Mouse (Mus musculus) lung, postnatal 0 days (tissue): ENCODE results near the gene Cfap97d2. TPM values are rescaled to one million over a fixed set of nuclear protein-coding genes. Genes with fewer than 3 reads are reported as not detected.

Experiments
- ATAC-seq: fragments of 200-750 bp; cut with Nextera tagmentation; 2 replicates; pipeline ENCODE4 v1.8.0; 2017; ENCODE audit warnings: moderate library complexity
- DNase-seq: peaks from one replicate; pipeline ENCODE4 v3.0.0-alpha.2; 2016; ENCODE audit warnings: low spot score
- H3K27ac ChIP-seq: fragments of 300-500 bp; sonication (generic); 2 replicates; pipeline ENCODE4 v1.5.1; 2014; ENCODE audit warnings: antibody characterized with exemption, mild to moderate bottlenecking, low read length, mixed read lengths
- H3K27me3 ChIP-seq: fragments of 300-500 bp; sonication (generic); replicated peaks from 2 replicates; pipeline ENCODE4 v1.6.1; 2014; ENCODE audit warnings: low read length, mixed read lengths; ENCODE audit not compliant: insufficient read depth
- H3K36me3 ChIP-seq: fragments of 300-500 bp; sonication (generic); 2 replicates; pipeline ENCODE4 v1.6.1; 2014; ENCODE audit warnings: low read length, mixed read lengths; ENCODE audit not compliant: insufficient read depth
- H3K4me1 ChIP-seq: fragments of 300-500 bp; sonication (generic); 2 replicates; pipeline ENCODE4 v1.6.1; 2014; ENCODE audit warnings: antibody characterized with exemption, low read depth, low read length, mixed read lengths; ENCODE audit not compliant: insufficient read depth
- H3K4me2 ChIP-seq: fragments of 300-500 bp; sonication (generic); replicated peaks from 2 replicates; pipeline ENCODE4 v1.6.1; 2014; ENCODE audit warnings: low read depth, mild to moderate bottlenecking, low read length, moderate library complexity, mixed read lengths
- H3K4me3 ChIP-seq: fragments of 300-500 bp; sonication (generic); 2 replicates; pipeline ENCODE4 v1.5.1; 2014; ENCODE audit warnings: low read depth, low read length
- H3K9ac ChIP-seq: fragments of 300-500 bp; sonication (generic); replicated peaks from 2 replicates; pipeline ENCODE4 v1.6.1; 2014; ENCODE audit warnings: low read depth, mild to moderate bottlenecking
- H3K9me3 ChIP-seq: fragments of 300-500 bp; sonication (generic); 2 replicates; pipeline ENCODE4 v1.6.1; 2016; ENCODE audit warnings: low read length, mixed read lengths
- CTCF ChIP-seq: IDR thresholded peaks from 2 replicates; pipeline ENCODE4 v1.5.1; 2016; ENCODE audit warnings: antibody characterized with exemption, mild to moderate bottlenecking
- EP300 ChIP-seq: IDR thresholded peaks from 2 replicates; pipeline ENCODE4 v1.6.1; 2016; ENCODE audit warnings: antibody characterized with exemption, mild to moderate bottlenecking, control low read depth
- WGBS: fragments of 180-500 bp; shearing (Covaris S2); extraction: QIAGEN DNeasy Blood & Tissue Kit; methylation state at CpG from one replicate; pipeline ENCODE4 v1.1.7; 2014; 5-methylcytosine and 5-hydroxymethylcytosine counted together
- polyA plus RNA-seq: library from polyadenylated mRNA; unstranded; fragments of >200 nt; fragmentation: Nextera tagmentation; extraction: Ambion mirVana; gene quantifications from 2 replicates; pipeline ENCODE4 v1.2.1, GENCODE M21; 2015

The Cfap97d2 gene
- polyA plus RNA-seq, 1 experiment from 2014 or later = 1.1 TPM

DNA sequence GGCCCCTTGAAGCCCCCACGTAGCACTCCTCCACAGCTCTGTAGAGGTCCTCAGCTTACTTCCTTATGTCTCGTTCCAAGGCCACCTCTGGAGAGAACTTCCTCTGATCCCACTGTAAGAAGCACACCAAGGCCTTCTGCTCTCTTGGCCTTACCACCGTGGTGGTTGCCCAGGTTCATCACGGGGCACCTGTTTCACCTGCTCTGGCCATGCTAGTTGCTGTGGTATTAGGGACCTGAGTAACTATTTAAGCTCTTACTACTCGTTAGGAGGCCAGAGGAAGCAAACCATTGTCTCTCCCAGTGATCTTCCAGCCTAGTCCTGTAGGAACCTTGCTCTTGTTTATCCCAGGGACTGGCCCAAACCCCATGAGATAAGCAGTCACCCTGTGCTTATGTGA, 1.2 kb downstream of the Cfap97d2 start:
- Histone ChIP-seq H3K4me1 (no peaks in the 10 kb centered on the region), H3K27ac (no peak overlapping the region), H3K27me3 (no peaks in the 10 kb centered on the region), H3K4me3 (no peak overlapping the region), H3K4me2 (no peak overlapping the region), H3K9ac (no peak overlapping the region), H3K9me3 (no peaks in the 10 kb centered on the region), H3K36me3 (no peaks in the 10 kb centered on the region)
- 79% methylated on average over 5 of the region's 5 CpGs for WGBS
- TF ChIP-seq CTCF (no peak), EP300 (no peak)
- DNase-seq = no peak
- no peak for ATAC-seq

GRCm38 (mm10) chr8:13708514-13708913, 2.8 kb downstream of the Cfap97d2 start:
- no peak overlapping the region for H3K9ac ChIP-seq
- TF ChIP-seq EP300 = no peak
- 89% methylated on average over 5 of the region's 5 CpGs for WGBS

GRCm38 (mm10) chr8:13718980-13719379, 13.3 kb downstream of the Cfap97d2 start:
- Histone ChIP-seq H3K4me2 (no peak overlapping the region), H3K36me3 (no peaks in the 10 kb centered on the region), H3K4me1 (no peaks in the 10 kb centered on the region), H3K27me3 (no peaks in the 10 kb centered on the region), H3K9ac (no peak overlapping the region), H3K27ac (no peak overlapping the region), H3K9me3 (no peaks in the 10 kb centered on the region), H3K4me3 (no peak overlapping the region)
- TF ChIP-seq CTCF (no peak), EP300 (no peak)
- ATAC-seq (no peak), DNase-seq (no peak)
- 93% methylated on average over 8 of the region's 8 CpGs for WGBS

More at GRCm38 (mm10) chr8:13708514-13708913, 2.8 kb downstream of the Cfap97d2 start:
- H3K4me1 ChIP-seq = no peaks in the 10 kb centered on the region
- no peak overlapping the region for H3K4me3 ChIP-seq
- H3K4me2 ChIP-seq = no peak overlapping the region
- H3K27me3 ChIP-seq = no peaks in the 10 kb centered on the region
- H3K27ac ChIP-seq = no peak overlapping the region
- no peaks in the 10 kb centered on the region for H3K36me3 ChIP-seq
- no peaks in the 10 kb centered on the region for H3K9me3 ChIP-seq
- DNase-seq (no peak), ATAC-seq (no peak)

DNA sequence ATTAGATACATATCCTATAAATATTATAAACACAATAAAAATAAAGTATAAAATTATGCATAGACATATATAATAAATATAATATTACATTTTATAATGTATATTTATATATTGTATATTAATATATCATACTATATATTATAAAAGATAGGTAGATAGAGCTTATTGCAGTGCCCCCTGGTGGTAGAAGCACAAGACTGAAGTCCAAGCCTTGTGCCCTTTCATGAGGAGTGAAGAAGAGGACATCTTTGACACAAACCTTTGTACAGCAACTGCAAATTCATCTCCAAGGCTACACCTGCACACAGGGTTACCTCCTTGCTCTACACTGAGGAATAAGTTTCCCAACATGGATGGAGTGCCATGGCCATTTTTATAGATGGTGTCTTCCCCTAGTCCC, 20.0 kb downstream of the Cfap97d2 start:
- H3K4me2 ChIP-seq = no peak overlapping the region
- no peak overlapping the region for H3K9ac ChIP-seq
- DNase-seq = peak; percentile 78
- H3K27me3 ChIP-seq = no peaks in the 10 kb centered on the region
- ATAC-seq = no peak
- H3K36me3 ChIP-seq = no peaks in the 10 kb centered on the region
- H3K4me1 ChIP-seq = no peaks in the 10 kb centered on the region
- H3K9me3 ChIP-seq = no peaks in the 10 kb centered on the region
- no peak overlapping the region for H3K27ac ChIP-seq
- TF ChIP-seq EP300 (no peak), CTCF (peak; percentile 73)
- no peak overlapping the region for H3K4me3 ChIP-seq

DNA sequence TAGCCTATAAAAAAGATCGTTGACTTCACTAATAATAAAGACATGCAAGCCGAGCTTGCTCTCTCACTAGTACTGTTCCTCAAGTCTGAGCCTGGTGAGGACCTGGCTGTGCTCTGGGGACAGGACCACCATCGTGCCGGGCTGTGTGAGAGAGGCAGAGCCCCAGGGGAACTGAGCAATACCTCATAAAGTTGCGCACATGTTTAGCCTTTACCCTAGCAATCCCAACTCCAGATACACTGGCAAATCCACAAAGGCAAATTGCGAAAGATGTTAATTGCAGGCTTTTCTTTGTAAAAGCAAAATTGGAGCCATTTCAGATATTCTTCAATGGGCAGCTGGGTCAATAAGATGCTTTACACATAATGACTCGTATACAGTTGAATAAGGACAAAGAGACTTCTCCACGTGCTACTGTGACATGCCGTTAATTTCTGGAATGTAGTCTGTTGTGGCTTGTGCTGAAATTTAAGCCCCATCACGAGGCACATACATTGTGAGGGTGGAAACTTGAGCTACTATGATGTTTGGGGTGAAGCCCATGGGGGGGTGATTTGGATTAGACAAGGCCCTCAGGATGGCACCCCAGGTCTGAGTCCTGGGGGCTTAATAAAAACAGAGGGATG, 21.9 kb downstream of the Cfap97d2 start:
- Histone ChIP-seq H3K9ac (no peak overlapping the region), H3K27me3 (no peaks in the 10 kb centered on the region), H3K4me2 (no peak overlapping the region), H3K4me3 (no peak overlapping the region), H3K36me3 (no peaks in the 10 kb centered on the region), H3K9me3 (no peaks in the 10 kb centered on the region), H3K4me1 (no peaks in the 10 kb centered on the region), H3K27ac (no peak overlapping the region)
- TF ChIP-seq CTCF = no peak
- no peak for TF ChIP-seq EP300
- WGBS = 55% methylated on average over 10 of the region's 10 CpGs
- ATAC-seq (no peak), DNase-seq (no peak)

GRCm38 (mm10) chr8:13740323-13740770, 34.7 kb downstream of the Cfap97d2 start:
- Histone ChIP-seq H3K27ac (peak overlapping the region; percentile 60; the same call in 1 of the 2 replicates), H3K27me3 (no peaks in the 10 kb centered on the region), H3K4me1 (no peaks in the 10 kb centered on the region; the same call in 1 of the 2 replicates), H3K36me3 (no peaks in the 10 kb centered on the region), H3K9me3 (no peaks in the 10 kb centered on the region), H3K4me3 (no peak overlapping the region), H3K9ac (no peak overlapping the region), H3K4me2 (0 out of 2 replicates have a peak overlapping the region, but pooled peaks have one; percentile 3)
- TF ChIP-seq CTCF (no peak), EP300 (peak; percentile 75)
- ATAC-seq (peak; percentile 92), DNase-seq (peak; percentile 88)
- 12% methylated on average over 6 of the region's 6 CpGs for WGBS
